Mouse (Mus musculus): Measurements from ENCODE around the gene Gm49320. TPM values are rescaled to one million over a fixed set of nuclear protein-coding genes. Genes with fewer than 3 reads are reported as not detected.
"Not testable (repeated sequence)": the region's sequence is repeated elsewhere in the genome, so short reads cannot be mapped to it uniquely, and the experiment has no call there.

Gm49320 gene
- total RNA-seq, 2 experiments from 2014 or later, result not detected

DNA sequence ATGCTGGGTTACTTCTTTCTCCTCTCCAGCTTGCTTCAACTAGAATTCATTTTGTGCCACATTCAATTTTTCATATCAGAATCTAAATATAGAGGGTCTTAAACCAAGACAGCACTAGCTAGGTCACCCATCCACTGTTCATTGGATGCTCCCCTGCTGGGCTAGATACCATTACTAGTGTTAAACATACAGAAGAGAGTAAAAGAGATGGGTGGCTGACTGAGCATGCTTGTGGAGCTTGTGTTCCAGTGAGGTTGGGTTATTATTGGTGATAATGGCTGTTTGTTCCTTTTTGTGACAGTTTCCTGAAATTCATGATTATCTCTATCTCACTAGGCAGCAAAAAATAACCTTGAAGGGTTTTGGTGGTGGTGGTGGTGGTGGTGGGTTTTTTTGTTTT is 16.6 kb upstream of the Gm49320 start:
- ATAC-seq (replicated peaks; ENCODE audit: poor library complexity, severe bottlenecking), result no peak

DNA sequence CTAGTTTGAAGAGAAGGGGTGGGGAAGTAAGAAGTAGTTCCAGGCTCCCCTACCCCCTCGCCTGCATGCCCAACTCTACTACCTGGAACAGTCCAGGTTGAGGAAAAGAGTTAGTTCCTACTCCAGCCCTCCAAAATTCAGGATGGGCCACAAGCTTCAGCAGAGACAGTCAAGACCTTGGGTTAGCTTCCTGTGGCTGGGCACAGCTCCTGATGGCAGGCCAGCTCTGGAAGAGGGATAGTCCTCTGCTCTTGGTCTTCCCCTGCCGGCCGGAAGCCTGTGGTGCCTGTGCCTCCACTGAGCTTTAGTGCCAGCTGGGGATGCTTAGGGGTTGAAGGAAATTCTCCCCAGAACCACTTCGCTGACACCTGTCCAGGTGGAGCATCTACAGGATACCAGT is 12.3 kb upstream of the Gm49320 start:
- peak; percentile 46 for ATAC-seq (replicated peaks; ENCODE audit: poor library complexity, severe bottlenecking)

GRCm38 (mm10) chr8:4226739-4227347 is 11.8 kb upstream of the Gm49320 start, which contains the start of gene Lrrc8e:
Gene Lrrc8e, plus strand, starts transcription at chr8:4226827.
- peak; percentile 72 for ATAC-seq (replicated peaks; ENCODE audit: poor library complexity, severe bottlenecking)

DNA sequence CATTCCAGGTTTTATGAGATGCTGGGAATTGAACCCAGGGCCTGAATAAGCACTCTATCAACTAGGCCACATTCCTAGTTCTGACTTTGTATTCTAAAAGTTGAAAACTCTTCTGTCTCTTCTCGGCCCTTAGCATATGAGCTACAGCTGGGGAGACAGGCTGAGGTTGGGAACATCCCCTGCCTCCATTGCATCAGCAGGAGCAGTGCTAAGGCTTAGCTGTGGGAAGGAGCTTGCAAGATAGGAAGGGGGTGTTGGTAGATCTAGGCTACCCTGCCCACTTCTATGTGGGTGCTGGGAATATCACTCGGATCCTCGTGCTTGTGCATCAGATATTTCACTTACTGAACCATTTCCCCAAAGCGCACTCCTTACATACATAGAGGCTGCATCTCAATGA is 10.7 kb upstream of the Gm49320 start:
- no peak for ATAC-seq (replicated peaks; ENCODE audit: poor library complexity, severe bottlenecking)

- no peak for ATAC-seq (replicated peaks; ENCODE audit: poor library complexity, severe bottlenecking)
Measured at GRCm38 (mm10) chr8:4229784-4230183, 8.9 kb upstream of the Gm49320 start.

DNA sequence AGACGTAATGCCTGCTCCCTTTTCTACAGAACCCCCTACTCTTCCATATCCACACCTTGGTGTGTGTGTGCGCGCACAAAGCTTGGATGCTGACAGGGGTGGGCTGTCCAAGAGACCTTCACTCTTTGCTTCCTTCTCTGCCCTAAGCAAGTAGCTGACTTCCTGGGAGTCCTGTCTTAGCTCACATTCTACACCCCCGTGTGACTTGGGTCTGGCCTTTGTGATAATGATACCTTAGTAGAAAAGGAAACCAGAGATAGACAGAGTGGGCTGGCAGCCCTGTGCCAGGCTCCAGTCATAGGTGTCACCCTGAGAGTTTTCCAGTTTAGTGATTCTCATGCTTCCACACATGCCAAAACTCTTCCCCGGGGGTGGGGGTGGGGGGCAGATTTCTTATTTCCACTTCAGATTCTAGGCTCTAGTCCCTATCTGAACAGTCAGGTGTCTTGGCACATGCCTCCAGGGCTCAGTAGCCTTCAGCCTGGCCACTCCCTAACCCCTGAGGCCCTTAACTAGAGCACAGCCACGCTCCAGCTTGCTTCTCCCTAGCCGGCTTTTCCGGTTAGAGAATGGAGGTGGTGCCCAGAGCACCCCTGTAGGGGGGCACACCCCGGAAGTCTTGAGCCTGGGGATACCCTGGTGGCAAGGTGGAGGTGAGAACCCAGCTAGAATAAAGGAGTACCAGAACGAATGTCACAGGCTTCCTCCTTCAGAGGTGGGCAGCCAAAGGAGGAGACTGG is 7.9 kb upstream of the Gm49320 start:
- ATAC-seq (replicated peaks; ENCODE audit: poor library complexity, severe bottlenecking), result no peak

- peak; percentile 2; the same call in 1 of the 2 replicates for ATAC-seq (replicated peaks; ENCODE audit: poor library complexity, severe bottlenecking)
Measured at GRCm38 (mm10) chr8:4237814-4238433, 741 bp upstream of the Gm49320 start.

DNA sequence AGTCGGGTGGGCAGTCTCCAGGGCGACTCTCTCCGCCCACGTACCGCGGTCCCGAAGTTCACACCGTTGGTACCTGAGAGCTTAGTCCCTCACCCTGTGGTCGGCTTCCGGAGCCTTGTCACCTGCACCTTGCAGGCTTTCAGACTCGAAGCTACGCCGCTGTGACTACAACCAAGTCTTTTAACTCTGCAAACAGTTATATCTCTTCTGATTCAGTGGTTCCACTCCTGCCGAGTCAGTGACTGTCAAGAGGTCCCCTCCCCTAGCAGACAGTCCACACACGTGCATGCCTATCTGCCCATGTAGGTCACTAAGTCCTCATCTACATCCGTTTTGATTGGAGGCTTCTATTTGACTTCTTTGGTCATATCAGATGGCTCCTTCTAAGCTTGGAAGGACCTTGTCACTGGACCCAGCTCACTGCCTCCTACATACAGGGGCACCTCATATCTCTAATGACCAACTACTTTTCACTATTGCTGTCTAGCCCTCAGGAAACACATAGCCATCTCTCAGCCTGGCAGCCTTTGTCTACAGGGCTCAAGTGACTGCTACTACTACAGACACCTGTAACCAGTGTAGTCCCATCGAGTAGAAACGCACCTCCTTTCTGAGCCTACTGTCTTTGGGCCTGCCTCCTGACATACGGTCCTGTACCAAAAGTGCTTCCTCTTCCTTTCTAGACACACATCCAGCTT is 677 bp downstream of the Gm49320 start:
- peak; percentile 4; the same call in 1 of the 2 replicates for ATAC-seq (replicated peaks; ENCODE audit: poor library complexity, severe bottlenecking)

- no peak for ATAC-seq (replicated peaks; ENCODE audit: poor library complexity, severe bottlenecking)
Measured at GRCm38 (mm10) chr8:4245061-4245460, 6.4 kb downstream of the Gm49320 start.

DNA sequence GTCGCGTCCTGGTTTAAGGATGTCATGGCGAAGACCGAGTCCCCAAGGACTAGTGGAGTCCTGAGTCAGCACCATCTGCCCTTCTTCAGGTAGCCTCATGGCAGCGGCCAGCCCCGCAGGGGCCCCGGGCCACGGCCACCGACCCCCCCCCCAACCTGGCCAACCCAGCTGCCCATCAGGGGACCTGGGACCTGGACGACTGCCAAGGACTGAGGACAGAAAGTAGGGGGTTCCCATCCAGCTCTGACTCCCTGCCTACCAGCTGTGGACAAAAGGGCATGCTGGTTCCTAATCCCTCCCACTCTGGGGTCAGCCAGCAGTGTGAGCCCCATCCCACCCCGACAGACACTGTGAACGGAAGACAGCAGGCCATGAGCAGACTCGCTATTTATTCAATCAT is 7.1 kb downstream of the Gm49320 start:
- no peak for ATAC-seq (replicated peaks; ENCODE audit: poor library complexity, severe bottlenecking)

DNA sequence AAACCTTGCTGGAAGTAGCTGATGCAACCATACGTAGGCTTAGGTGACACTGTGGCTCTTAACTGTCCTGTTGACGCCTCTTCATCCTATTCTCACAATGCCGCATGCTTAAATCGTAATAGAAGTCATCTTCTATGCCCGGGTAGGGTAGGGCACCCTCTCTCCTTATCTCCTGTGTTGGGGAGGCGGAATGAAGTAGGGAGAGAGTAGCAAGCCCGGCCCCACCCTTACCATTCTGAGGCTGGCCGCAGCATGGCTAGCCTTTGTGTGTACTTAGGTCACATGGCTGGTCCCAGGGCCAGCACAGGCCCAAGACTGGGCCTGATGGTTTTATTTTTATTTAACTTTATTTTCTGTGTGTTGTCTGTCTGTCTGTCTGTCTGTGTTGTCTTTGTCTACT is 8.6 kb downstream of the Gm49320 start:
- no peak for ATAC-seq (replicated peaks; ENCODE audit: poor library complexity, severe bottlenecking)

DNA sequence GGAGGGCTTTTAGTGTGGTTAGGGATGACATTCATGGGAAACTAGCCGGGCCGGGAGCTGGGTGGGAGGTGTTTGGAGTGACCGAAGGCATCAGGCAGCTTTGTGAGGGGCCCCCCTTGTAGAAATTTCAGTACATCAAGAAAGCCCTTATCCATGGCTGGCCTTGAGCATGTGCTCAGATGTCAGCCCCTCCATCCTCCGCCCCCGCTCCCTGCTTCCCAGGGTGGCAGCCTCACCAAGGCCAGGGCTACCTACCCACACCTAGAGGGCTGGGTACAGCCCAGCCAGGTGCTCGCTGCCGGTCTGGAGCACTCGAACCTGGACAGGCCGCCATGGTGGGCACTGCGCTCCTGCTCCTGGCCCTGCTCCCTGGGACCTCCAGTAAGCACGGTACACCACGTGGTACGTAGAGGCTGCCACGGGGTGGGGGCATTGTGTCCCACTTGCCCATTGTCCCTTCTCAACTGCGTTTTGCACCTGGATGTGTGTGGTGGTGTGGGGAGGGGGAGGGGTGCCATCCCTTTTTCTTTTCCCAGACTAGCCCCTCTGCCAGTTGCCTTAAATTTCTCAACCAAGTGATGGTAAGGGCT is 9.4 kb downstream of the Gm49320 start, which contains the start of gene Tgfbr3l:
TSS of gene Tgfbr3l (plus strand) at position 264 of the 590 bp plus-strand sequence.
- no peak for ATAC-seq (replicated peaks; ENCODE audit: poor library complexity, severe bottlenecking)

DNA sequence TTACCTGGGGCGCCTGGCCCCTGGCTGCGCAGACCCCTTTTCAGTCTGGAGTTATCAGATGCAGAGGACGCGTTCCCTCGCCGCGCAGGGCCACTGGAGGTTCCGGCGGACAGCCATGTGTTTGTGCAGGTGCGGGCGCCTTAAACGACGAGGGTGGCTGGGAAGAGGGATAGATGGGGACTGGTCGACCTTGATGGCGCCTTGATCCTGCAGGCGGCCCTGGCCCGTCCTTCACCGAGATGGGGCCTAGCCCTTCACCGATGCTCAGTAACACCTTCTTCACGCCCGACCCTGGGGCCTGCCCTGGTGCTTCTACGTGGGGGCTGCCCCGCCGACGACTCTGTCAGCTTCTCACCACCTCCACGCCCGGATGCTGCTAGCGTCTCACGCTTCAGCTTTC is 10.5 kb downstream of the Gm49320 start:
- no peak for ATAC-seq (replicated peaks; ENCODE audit: poor library complexity, severe bottlenecking)

DNA sequence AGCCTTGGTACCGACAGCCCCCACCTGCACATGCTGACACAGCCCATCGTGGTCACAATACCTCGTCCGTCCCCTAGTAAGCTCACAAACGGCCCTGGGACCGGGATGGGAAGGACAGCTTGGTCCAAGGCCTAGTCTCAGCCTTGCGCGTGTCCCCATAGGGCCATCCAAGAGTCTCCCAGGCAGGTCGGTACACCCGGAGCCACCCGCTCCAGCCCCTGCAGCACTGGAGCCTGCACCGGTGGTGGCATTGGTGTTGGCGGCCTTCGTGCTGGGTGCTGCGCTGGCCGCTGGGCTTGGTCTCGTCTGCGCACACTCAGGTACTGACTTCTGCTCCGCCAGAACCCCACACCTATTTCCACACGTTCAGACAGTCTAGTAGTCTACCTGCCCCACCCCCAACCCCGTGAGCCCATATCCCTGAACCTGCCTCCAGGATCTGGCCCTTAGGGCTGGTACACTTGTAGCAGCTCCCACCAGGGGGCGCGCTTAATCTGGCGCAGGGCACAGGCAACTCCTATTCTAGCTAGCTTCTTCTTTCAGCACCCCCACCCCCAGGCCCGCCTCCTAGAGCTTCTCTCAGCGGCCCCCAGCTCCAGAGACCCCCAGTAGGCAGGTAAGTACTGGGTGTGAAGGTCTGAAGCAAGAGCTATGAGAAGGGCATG is 11.8 kb downstream of the Gm49320 start:
- ATAC-seq (replicated peaks; ENCODE audit: poor library complexity, severe bottlenecking), result peak; percentile 62

DNA sequence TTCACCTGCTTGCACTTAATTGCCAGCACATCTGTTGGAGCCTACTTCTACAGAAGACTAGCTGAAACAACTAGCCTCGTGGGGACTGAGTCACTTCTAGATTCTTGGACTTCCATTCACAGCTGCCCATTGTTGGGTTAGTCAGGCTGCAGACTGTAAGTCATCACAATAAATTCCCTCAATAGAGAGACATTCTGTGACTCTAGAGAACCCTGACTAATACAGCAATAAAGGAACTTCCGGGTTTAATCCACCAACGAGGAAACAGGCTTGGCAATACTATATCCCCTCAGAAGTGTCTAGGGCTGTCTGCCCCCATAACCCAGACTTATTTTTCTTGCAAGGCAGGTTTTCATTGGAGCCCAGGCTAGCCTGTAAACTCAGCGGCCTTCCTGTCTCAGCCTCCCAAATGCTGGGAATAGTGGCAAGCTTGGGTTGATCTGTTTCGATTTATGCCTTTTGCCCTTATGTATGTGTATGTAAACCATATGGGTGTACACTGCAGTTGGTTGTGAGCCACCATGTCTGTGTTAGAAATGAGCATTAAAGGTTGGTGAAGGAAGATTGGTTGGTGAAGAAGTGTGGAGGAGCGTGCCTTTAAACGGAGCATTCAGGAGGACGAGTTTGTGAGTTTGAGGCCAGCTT is 13.6 kb downstream of the Gm49320 start:
- ATAC-seq (replicated peaks; ENCODE audit: poor library complexity, severe bottlenecking), result no peak

DNA sequence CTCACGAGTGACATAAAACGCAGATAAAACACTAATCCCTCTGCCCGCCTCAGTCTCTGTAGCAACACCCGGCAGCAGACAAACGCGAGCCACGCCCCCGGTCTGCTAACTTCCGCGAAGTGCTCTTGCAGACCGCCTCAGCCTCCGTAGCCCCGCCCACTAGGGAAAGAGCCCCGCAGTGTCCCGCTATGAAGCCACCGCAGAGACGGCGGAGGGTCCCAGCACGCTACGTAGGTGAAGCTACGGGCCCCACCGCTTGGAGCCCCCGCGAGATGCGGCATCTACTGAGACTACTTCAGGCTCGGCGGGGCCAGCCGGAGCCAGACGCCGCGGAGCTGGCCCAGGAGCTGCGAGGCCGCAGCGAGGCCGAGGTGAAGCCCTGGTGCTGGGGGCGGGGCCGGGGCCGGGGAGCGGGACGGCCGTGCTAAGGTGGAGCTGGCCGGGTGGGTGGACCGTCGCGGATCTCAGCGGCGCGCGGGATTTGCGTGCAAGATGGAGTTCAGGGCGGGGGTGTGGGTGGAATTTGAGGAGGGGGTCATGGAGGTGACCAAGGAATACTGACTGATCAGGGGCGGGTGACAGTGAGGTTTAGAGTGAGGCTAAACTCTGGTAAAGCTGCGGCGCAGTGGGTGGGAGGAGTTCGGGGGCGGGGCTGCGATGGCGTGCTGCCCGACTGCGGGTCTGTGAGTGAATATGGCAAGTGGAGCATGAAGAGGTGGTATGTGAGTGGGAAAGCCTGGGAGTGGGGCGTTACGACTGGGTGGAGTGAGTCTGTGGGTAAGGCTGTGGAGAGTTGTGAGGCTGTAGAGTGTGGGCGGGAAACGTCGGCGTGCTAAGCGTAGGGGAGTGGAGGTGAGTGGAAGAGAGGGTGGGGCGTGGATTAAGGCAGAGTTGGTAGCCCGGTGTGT is 14.5 kb downstream of the Gm49320 start, which contains the start of gene Snapc2:
TSS of gene Snapc2 (plus strand) at position 147 of the 908 bp plus-strand sequence.
- peak; percentile 81 for ATAC-seq (replicated peaks; ENCODE audit: poor library complexity, severe bottlenecking)

GRCm38 (mm10) chr8:4254001-4254400 is 15.3 kb downstream of the Gm49320 start:
- ATAC-seq (replicated peaks; ENCODE audit: poor library complexity, severe bottlenecking), result no peak

DNA sequence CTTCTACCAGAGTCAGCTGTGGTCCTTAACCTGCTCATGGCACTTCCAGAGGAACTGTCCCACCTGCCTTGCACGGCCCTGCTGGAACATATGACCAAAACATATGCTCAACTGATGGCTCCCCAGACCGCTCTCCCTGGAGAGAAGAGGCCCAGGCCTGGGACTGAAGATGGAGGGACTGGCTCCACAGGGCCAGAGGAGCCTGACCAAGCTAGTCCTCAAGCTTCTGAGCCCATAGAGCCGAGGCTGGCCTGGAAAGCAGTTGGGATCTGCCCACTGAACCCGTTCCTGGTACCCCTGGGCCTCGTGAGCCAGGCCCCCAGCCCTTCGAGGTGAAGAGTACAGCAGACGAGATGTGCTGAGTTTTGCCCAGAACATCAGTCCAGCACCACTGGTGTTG is 16.8 kb downstream of the Gm49320 start:
- ATAC-seq (replicated peaks; ENCODE audit: poor library complexity, severe bottlenecking), result not testable (repeated sequence)

All from granulocyte monocyte progenitor cell, adult 5-6 weeks (primary cell).